Mouse (Mus musculus) cortical plate, adult 2 months (tissue): ENCODE results near the gene Mx1.

ENCODE experiments used
- CTCF ChIP-seq: fragments of 200-500 bp; IDR thresholded peaks from 2 replicates; pipeline ENCODE4 v1.5.1; 2011; ENCODE audit warnings: mild to moderate bottlenecking, control low read depth, low read length; ENCODE audit not compliant: insufficient read depth; ENCODE audit errors: extremely low read depth
- POLR2A ChIP-seq: fragments of 200-500 bp; IDR thresholded peaks from 2 replicates; pipeline ENCODE4 v1.6.1; 2011; ENCODE audit warnings: mild to moderate bottlenecking, low read length, control low read depth; ENCODE audit not compliant: insufficient read depth; ENCODE audit errors: extremely low read depth

DNA sequence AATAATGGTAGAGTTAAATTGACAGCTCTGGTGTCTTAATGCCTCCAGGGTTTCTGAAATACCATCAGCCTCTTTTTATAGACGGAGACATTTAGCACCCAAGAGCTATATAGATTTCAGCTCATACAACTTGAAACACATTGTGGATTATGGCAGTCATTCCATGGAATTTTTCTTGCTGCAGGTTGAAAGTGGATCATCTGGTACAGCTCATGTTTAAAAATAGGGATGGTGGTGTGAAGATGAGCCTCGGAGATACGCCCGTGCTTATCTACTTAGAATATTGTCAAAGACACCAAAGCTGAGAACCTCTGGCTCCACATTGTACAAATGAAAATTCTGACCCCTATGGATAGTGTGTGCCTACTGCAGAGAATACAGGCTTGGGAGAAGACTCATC lies 32.6 kb downstream of the Mx1 start:
- TF ChIP-seq CTCF (no peak), POLR2A (no peak)
